Mouse (Mus musculus): ENCODE results near the gene Oxa1l.
A peak's percentile ranks its signal among the peaks of the same experiment; 100 is the strongest.

Gene Oxa1l

GRCm38 (mm10) chr14:54370595-54370994 is 10.0 kb downstream of the Oxa1l start:
- DNase-seq (ENCODE audit: extremely low read depth, low read depth) = no peak

GRCm38 (mm10) chr14:54371460-54371859 is 10.8 kb downstream of the Oxa1l start:
- DNase-seq (ENCODE audit: extremely low read depth, low read depth) = no peak

GRCm38 (mm10) chr14:54372923-54373322 is 12.3 kb downstream of the Oxa1l start:
- no peak for DNase-seq (ENCODE audit: extremely low read depth, low read depth)

GRCm38 (mm10) chr14:54375916-54376315 is 15.3 kb downstream of the Oxa1l start:
- DNase-seq (ENCODE audit: extremely low read depth, low read depth) = peak; percentile 14

GRCm38 (mm10) chr14:54377166-54377565 is 16.5 kb downstream of the Oxa1l start:
- no peak for DNase-seq (ENCODE audit: extremely low read depth, low read depth)

GRCm38 (mm10) chr14:54379571-54379970 is 18.9 kb downstream of the Oxa1l start:
- DNase-seq (ENCODE audit: extremely low read depth, low read depth) = no peak

GRCm38 (mm10) chr14:54380616-54381015 is 20.0 kb downstream of the Oxa1l start:
- DNase-seq (ENCODE audit: extremely low read depth, low read depth) = no peak

GRCm38 (mm10) chr14:54381816-54382215 is 21.2 kb downstream of the Oxa1l start:
- DNase-seq (ENCODE audit: extremely low read depth, low read depth) = no peak

- DNase-seq (ENCODE audit: extremely low read depth, low read depth) = no peak
Observed at GRCm38 (mm10) chr14:54382641-54383040, 22.0 kb downstream of the Oxa1l start.

- DNase-seq (ENCODE audit: extremely low read depth, low read depth) = no peak
Observed at GRCm38 (mm10) chr14:54383355-54383771, 22.7 kb downstream of the Oxa1l start.

GRCm38 (mm10) chr14:54384396-54384795 is 23.8 kb downstream of the Oxa1l start:
- DNase-seq (ENCODE audit: extremely low read depth, low read depth) = no peak

- no peak for DNase-seq (ENCODE audit: extremely low read depth, low read depth)
Observed at GRCm38 (mm10) chr14:54385968-54386618, 25.5 kb downstream of the Oxa1l start.

GRCm38 (mm10) chr14:54387546-54387945 is 26.9 kb downstream of the Oxa1l start:
- DNase-seq (ENCODE audit: extremely low read depth, low read depth) = no peak

GRCm38 (mm10) chr14:54390843-54391242 is 30.2 kb downstream of the Oxa1l start:
- DNase-seq (ENCODE audit: extremely low read depth, low read depth) = no peak

GRCm38 (mm10) chr14:54393794-54394193 is 33.2 kb downstream of the Oxa1l start:
- DNase-seq (ENCODE audit: extremely low read depth, low read depth) = no peak

- DNase-seq (ENCODE audit: extremely low read depth, low read depth) = no peak
Observed at GRCm38 (mm10) chr14:54394309-54394708, 33.7 kb downstream of the Oxa1l start.

- no peak for DNase-seq (ENCODE audit: extremely low read depth, low read depth)
Observed at GRCm38 (mm10) chr14:54396685-54397084, 36.1 kb downstream of the Oxa1l start.

GRCm38 (mm10) chr14:54397872-54398527 is 37.4 kb downstream of the Oxa1l start:
- no peak for DNase-seq (ENCODE audit: extremely low read depth, low read depth)

GRCm38 (mm10) chr14:54398528-54398916 is 37.9 kb downstream of the Oxa1l start:
- DNase-seq (ENCODE audit: extremely low read depth, low read depth) = no peak

- no peak for DNase-seq (ENCODE audit: extremely low read depth, low read depth)
Observed at GRCm38 (mm10) chr14:54398921-54399382, 38.3 kb downstream of the Oxa1l start.

- no peak for DNase-seq (ENCODE audit: extremely low read depth, low read depth)
Observed at GRCm38 (mm10) chr14:54401723-54402122, 41.1 kb downstream of the Oxa1l start.

GRCm38 (mm10) chr14:54408336-54409056 is 47.9 kb downstream of the Oxa1l start:
- no peak for DNase-seq (ENCODE audit: extremely low read depth, low read depth)
